Mouse (Mus musculus) large intestine, adult 2 months (tissue): ENCODE measurements around the gene Ppp6c. TPM values are rescaled to one million over a fixed set of nuclear protein-coding genes. Genes with fewer than 3 reads are reported as not detected.

Experiments
- DNase-seq: peaks from one replicate; pipeline ENCODE4 v3.0.0-alpha.2; 2012; ENCODE audit warnings: low read depth, low spot score
- WGBS: fragments of 180-500 bp; shearing (Covaris S2); methylation state at CpG from one replicate; pipeline ENCODE4 v1.1.7; 2018; 5-methylcytosine and 5-hydroxymethylcytosine counted together
- polyA plus RNA-seq: library from polyadenylated mRNA; depleted of rRNA; stranded (reverse); fragments of >200 nt; gene quantifications from 2 replicates; pipeline ENCODE4 v1.2.3, GENCODE M21; 2012; rRNA removed

Gene Ppp6c
- polyA plus RNA-seq, 1 experiment, result 17.5 TPM

GRCm38 (mm10) chr2:39148075-39148474 is 78.2 kb downstream of the Ppp6c start:
- DNase-seq, result no peak
- 17% methylated on average over 2 of the region's 2 CpGs for WGBS

- 95% methylated on average over 1 of the region's 1 CpGs for WGBS
- no peak for DNase-seq
These were observed 79.8 kb downstream of the Ppp6c start for GRCm38 (mm10) chr2:39146469-39146868.

Other genes with a start within 250 kb of the Ppp6c start
- gene Wdr38, start 229.0 kb downstream of the Ppp6c start, polyA plus RNA-seq, result 0.47 and 0.55 TPM in 2 replicates
- gene Arpc5l, start 221.1 kb downstream of the Ppp6c start, polyA plus RNA-seq, result 24.3 and 27.3 TPM in 2 replicates
- 224 and 239 TPM in 2 replicates for gene Rpl35, start 220.8 kb downstream of the Ppp6c start, polyA plus RNA-seq
- 13.7 and 20.5 TPM in 2 replicates for gene Golga1, start 160.9 kb downstream of the Ppp6c start, polyA plus RNA-seq
- 0.24 and 0.70 TPM in 2 replicates for gene Scai, start 35.7 kb downstream of the Ppp6c start, polyA plus RNA-seq